Mouse (Mus musculus): ENCODE results near the gene Hlf.

Gene Hlf

DNA sequence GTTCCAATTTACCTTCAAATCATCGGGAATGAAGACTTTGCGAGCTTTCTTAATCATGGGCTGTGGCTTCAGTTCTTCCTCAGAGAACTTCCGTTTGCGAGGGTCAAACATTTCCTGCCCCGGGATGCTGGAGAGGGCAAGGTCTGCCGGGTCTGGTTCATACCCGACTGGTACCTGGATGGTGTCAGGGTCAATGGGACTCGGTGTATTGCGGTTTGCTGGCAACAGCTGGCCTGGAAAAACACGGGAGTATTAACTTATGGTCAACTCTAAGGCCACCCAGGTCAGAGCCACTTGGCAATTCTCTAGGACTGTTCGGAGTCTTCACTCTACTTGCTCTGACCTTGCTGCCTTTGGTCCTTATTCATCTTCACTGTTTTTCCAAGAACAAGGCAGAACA is 44.9 kb downstream of the Hlf start:
- no peak for ATAC-seq (ENCODE audit: insufficient number of reproducible peaks, low FRiP score, low TSS enrichment)

- ATAC-seq (ENCODE audit: insufficient number of reproducible peaks, low FRiP score, low TSS enrichment): no peak
These were observed 47.8 kb downstream of the Hlf start for GRCm38 (mm10) chr11:90342858-90343257.

DNA sequence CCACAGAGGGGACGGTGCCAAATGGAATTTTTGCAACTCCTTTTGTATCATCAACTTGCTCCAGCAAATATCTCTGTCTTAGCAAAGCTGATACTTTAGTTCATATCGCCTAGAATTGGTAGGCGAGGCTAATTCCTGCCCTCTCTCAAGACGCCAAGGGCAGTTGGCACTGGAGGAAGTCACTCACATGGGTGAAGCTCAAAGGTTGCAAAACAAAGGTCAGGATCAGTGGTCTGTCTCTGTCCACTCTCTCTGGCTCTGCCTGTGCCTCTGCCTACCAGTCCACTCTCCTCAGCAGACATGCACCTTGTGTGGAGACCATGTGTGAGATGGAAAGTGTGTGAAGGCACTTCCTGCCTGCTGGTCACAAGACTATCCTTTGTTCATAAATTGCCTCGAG is 48.4 kb downstream of the Hlf start:
- no peak for ATAC-seq (ENCODE audit: insufficient number of reproducible peaks, low FRiP score, low TSS enrichment)

- ATAC-seq (ENCODE audit: insufficient number of reproducible peaks, low FRiP score, low TSS enrichment): no peak
These were observed 49.9 kb downstream of the Hlf start for GRCm38 (mm10) chr11:90340836-90341235.

DNA sequence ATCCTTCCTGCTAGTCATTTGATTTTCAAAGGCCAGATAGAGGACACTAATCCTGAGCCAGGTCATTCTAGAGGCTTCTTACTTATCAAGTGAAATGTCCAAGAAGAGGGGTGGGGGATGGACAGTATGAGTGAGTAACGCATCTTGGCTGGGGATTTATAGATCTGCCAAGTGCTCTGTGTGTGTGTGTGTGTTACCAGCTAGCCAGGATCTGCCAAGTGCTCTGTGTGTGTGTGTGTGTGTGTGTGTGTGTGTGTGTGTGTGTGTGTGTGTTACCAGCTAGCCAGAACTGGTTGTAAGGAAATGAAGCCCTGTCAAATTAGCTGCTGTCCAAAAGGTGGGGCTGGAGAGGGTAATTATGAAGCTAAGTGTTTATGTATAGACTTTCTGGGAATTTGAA is 55.9 kb downstream of the Hlf start:
- ATAC-seq (ENCODE audit: insufficient number of reproducible peaks, low FRiP score, low TSS enrichment): no peak

GRCm38 (mm10) chr11:90332737-90333136 is 58.0 kb downstream of the Hlf start:
- ATAC-seq (ENCODE audit: insufficient number of reproducible peaks, low FRiP score, low TSS enrichment): no peak

- no peak for ATAC-seq (ENCODE audit: insufficient number of reproducible peaks, low FRiP score, low TSS enrichment)
These were observed 60.4 kb downstream of the Hlf start for GRCm38 (mm10) chr11:90330202-90330694.

DNA sequence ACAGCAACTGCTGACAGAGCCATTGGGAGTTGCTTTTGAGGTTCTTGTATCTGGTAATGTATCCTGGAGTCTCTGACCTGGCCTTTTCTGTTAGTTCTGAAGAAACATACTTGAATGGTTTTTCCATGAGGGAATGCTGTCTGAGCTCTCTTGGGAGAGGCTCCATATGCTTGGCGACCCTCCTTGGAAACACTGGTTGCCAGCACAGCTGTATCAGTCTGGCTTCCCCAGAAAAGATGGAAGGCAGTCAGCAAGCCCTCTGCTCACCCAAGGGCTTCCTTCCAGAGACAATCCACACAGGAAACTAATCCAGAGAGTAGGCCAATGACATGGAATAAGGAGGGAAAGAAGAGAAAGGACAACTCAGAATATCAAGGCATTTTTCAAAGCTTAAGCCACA is 63.9 kb downstream of the Hlf start:
- no peak for ATAC-seq (ENCODE audit: insufficient number of reproducible peaks, low FRiP score, low TSS enrichment)

- no peak for ATAC-seq (ENCODE audit: insufficient number of reproducible peaks, low FRiP score, low TSS enrichment)
These were observed 64.5 kb downstream of the Hlf start for GRCm38 (mm10) chr11:90326146-90326545.

DNA sequence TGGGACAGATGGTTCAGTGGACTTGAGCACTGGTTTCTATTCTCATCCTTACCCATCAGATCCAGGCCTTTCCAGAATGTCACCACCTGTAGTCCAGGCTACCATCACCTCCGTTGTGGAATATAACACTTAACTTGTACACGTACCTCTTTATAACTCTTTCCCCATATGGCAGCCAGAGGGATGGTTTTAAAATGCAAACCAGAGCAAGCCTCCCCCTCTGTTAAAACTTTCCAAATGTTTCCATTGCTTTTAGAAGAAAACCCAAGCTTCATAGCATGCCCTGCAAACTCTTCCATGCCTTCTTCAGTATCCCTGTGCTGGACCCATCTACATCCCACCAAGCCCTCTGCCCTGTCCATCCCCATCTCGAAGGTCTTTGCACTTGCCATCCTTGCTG is 66.1 kb downstream of the Hlf start:
- ATAC-seq (ENCODE audit: insufficient number of reproducible peaks, low FRiP score, low TSS enrichment): no peak

GRCm38 (mm10) chr11:90320922-90321321 is 69.8 kb downstream of the Hlf start:
- no peak for ATAC-seq (ENCODE audit: insufficient number of reproducible peaks, low FRiP score, low TSS enrichment)

- 0 out of 2 replicates have a peak, but pooled peaks have one; percentile 36 for ATAC-seq (ENCODE audit: insufficient number of reproducible peaks, low FRiP score, low TSS enrichment)
These were observed 73.2 kb downstream of the Hlf start for GRCm38 (mm10) chr11:90317482-90317881.

- no peak for ATAC-seq (ENCODE audit: insufficient number of reproducible peaks, low FRiP score, low TSS enrichment)
These were observed 76.1 kb downstream of the Hlf start for GRCm38 (mm10) chr11:90314606-90315005.

GRCm38 (mm10) chr11:90306993-90307392 is 83.7 kb downstream of the Hlf start:
- no peak for ATAC-seq (ENCODE audit: insufficient number of reproducible peaks, low FRiP score, low TSS enrichment)

- no peak for ATAC-seq (ENCODE audit: insufficient number of reproducible peaks, low FRiP score, low TSS enrichment)
These were observed 84.6 kb downstream of the Hlf start for GRCm38 (mm10) chr11:90306067-90306466.

- ATAC-seq (ENCODE audit: insufficient number of reproducible peaks, low FRiP score, low TSS enrichment): no peak
These were observed 96.1 kb downstream of the Hlf start for GRCm38 (mm10) chr11:90294622-90295021.

- no peak for ATAC-seq (ENCODE audit: insufficient number of reproducible peaks, low FRiP score, low TSS enrichment)
These were observed 97.9 kb downstream of the Hlf start for GRCm38 (mm10) chr11:90292766-90293165.

DNA sequence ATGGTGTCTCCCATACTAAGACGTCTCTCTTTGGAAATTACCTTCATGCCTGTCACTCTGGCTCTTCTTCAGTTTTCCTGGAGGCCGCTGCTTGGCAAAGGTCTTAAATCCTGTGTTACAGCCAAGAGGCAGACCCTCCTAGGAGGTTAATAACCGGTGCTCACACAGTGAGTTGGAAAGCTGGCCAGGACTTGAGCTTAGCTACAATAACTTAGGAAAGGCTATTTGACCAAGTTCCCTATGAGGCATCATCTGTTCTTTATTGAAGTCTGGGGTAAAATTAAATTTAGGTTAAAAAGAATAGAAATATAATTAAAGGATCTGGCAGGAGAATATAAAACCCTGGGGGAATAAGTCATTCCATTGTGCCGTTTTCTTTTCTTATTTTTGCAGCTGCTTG is 99.5 kb downstream of the Hlf start:
- ATAC-seq (ENCODE audit: insufficient number of reproducible peaks, low FRiP score, low TSS enrichment): no peak

- ATAC-seq (ENCODE audit: insufficient number of reproducible peaks, low FRiP score, low TSS enrichment): no peak
These were observed 104.0 kb downstream of the Hlf start for GRCm38 (mm10) chr11:90286550-90287154.
